Mouse (Mus musculus) CH12.LX (cell line): Measurements from ENCODE around the gene Rpl39l. TPM values are rescaled to one million over a fixed set of nuclear protein-coding genes. Genes with fewer than 3 reads are reported as not detected.

Experiments used
- DNase-seq: peaks from one replicate; pipeline ENCODE4 v3.0.0-alpha.2; 2013; ENCODE audit errors: extremely low read depth
- H3K27ac ChIP-seq: 2 replicates; pipeline ENCODE4 v1.5.1; 2012; ENCODE audit warnings: low read depth, mild to moderate bottlenecking, control low read depth, moderate library complexity; ENCODE audit not compliant: insufficient read depth
- H3K27me3 ChIP-seq: replicated peaks from 2 replicates; pipeline ENCODE3; 2012; ENCODE audit warnings: inconsistent platforms
- H3K36me3 ChIP-seq, 2 experiments: replicated peaks in 1 of 2; 2 replicates each; pipeline versions ENCODE3 to v1.6.1; 2012; ENCODE audit warnings: inconsistent platforms in 1 of 2, low read length in 1 of 2, mild to moderate bottlenecking in 1 of 2, mixed read lengths in 1 of 2, moderate library complexity in 1 of 2; ENCODE audit not compliant: control insufficient read depth in 1 of 2, insufficient read depth in 1 of 2
- H3K4me1 ChIP-seq, 2 experiments: 2 replicates each; pipeline ENCODE4 v1.6.1; 2012; ENCODE audit warnings: inconsistent platforms in 1 of 2, moderate library complexity in 1 of 2; ENCODE audit not compliant: insufficient read depth in 2 of 2, control insufficient read depth in 1 of 2
- H3K4me2 ChIP-seq: 2 replicates; pipeline ENCODE4 v1.6.1; 2012; ENCODE audit warnings: low read depth, mild to moderate bottlenecking, control low read depth; ENCODE audit not compliant: poor library complexity, insufficient read depth, severe bottlenecking
- H3K4me3 ChIP-seq, 3 experiments: fragments of 150-350 bp in 1 of 3; sonication (generic) in 1 of 3; replicated peaks in 1 of 3; 2 replicates each; pipeline versions ENCODE3 to v1.5.1; 2011 to 2012; ENCODE audit warnings: low read depth in 2 of 3, low read length in 2 of 3, mild to moderate bottlenecking in 2 of 3, moderate library complexity in 2 of 3, control low read depth in 1 of 3, improper control_type of control experiment in 1 of 3, inconsistent platforms in 1 of 3, mixed read lengths in 1 of 3; ENCODE audit not compliant: poor library complexity in 1 of 3
- H3K79me2 ChIP-seq: replicated peaks from 2 replicates; pipeline ENCODE4 v1.6.1; 2012; ENCODE audit warnings: mild to moderate bottlenecking, moderate library complexity; ENCODE audit not compliant: control insufficient read depth, poor library complexity, insufficient read depth, severe bottlenecking; ENCODE audit errors: extremely low read depth
- H3K9ac ChIP-seq: 2 replicates; pipeline ENCODE4 v1.6.1; 2012; ENCODE audit warnings: low read depth, mild to moderate bottlenecking, control low read depth, moderate library complexity; ENCODE audit not compliant: insufficient read depth
- H3K9me3 ChIP-seq: replicated peaks from 2 replicates; pipeline ENCODE3; 2012; ENCODE audit warnings: low read length, inconsistent platforms, mixed read lengths
- BHLHE40 ChIP-seq: IDR thresholded peaks from 2 replicates; pipeline ENCODE4 v1.6.1; 2011; ENCODE audit warnings: mild to moderate bottlenecking, low read depth, low read length, improper control_type of control experiment
- CHD2 ChIP-seq: IDR thresholded peaks from 2 replicates; pipeline ENCODE4 v1.6.1; 2011; ENCODE audit warnings: low read length, improper control_type of control experiment
- CTCF ChIP-seq, 2 experiments: IDR thresholded peaks in 1 of 2; conservative IDR thresholded peaks in 1 of 2; 2 replicates each; pipeline ENCODE4 v1.5.1; 2011 to 2012; ENCODE audit warnings: low read depth in 2 of 2, low read length in 2 of 2, improper control_type of control experiment in 1 of 2, inconsistent platforms in 1 of 2, mild to moderate bottlenecking in 1 of 2, moderate library complexity in 1 of 2
- EP300 ChIP-seq: IDR thresholded peaks from 2 replicates; pipeline ENCODE4 v1.6.1; 2011; ENCODE audit warnings: low read length, improper control_type of control experiment
- ETS1 ChIP-seq: conservative IDR thresholded peaks from 2 replicates; pipeline ENCODE4 v1.6.1; 2012; ENCODE audit warnings: low read depth, mild to moderate bottlenecking, inconsistent platforms, low read length, improper control_type of control experiment, moderate library complexity
- IRF4 ChIP-seq: IDR thresholded peaks from 2 replicates; pipeline ENCODE4 v1.6.1; 2014; ENCODE audit warnings: low read depth, mild to moderate bottlenecking, inconsistent platforms, low read length, improper control_type of control experiment
- JUND ChIP-seq: conservative IDR thresholded peaks from 2 replicates; pipeline ENCODE4 v1.6.1; 2011; ENCODE audit warnings: low read depth, low read length, improper control_type of control experiment
- MAFK ChIP-seq: IDR thresholded peaks from 2 replicates; pipeline ENCODE4 v1.6.1; 2011; ENCODE audit warnings: low read length, improper control_type of control experiment; ENCODE audit not compliant: insufficient replicate concordance
- MXI1 ChIP-seq: IDR thresholded peaks from 2 replicates; pipeline ENCODE4 v1.6.1; 2011; ENCODE audit warnings: mild to moderate bottlenecking, low read depth, low read length, improper control_type of control experiment
- PAX5 ChIP-seq: IDR thresholded peaks from 2 replicates; pipeline ENCODE4 v1.6.1; 2012; ENCODE audit warnings: low read length, inconsistent platforms, mixed read lengths
- POLR2AphosphoS2 ChIP-seq: IDR thresholded peaks from 2 replicates; pipeline ENCODE4 v1.6.1; 2011; ENCODE audit warnings: low read depth, low read length, improper control_type of control experiment
- RAD21 ChIP-seq: IDR thresholded peaks from 2 replicates; pipeline ENCODE4 v1.6.1; 2011; ENCODE audit warnings: low read depth, mild to moderate bottlenecking, low read length, improper control_type of control experiment, moderate library complexity
- RCOR1 ChIP-seq: conservative IDR thresholded peaks from 2 replicates; pipeline ENCODE4 v1.6.1; 2012; ENCODE audit warnings: low read depth, mild to moderate bottlenecking, inconsistent platforms, low read length, improper control_type of control experiment
- SMC3 ChIP-seq: IDR thresholded peaks from 2 replicates; pipeline ENCODE4 v1.6.1; 2011; ENCODE audit warnings: low read depth, low read length, improper control_type of control experiment
- TCF12 ChIP-seq: IDR thresholded peaks from 2 replicates; pipeline ENCODE4 v1.6.1; 2014; ENCODE audit warnings: low read depth, mild to moderate bottlenecking, inconsistent platforms, low read length, improper control_type of control experiment
- USF2 ChIP-seq: conservative IDR thresholded peaks from 2 replicates; pipeline ENCODE4 v1.6.1; 2011; ENCODE audit warnings: low read depth, low read length, improper control_type of control experiment
- ZC3H11A ChIP-seq: IDR thresholded peaks from 2 replicates; pipeline ENCODE4 v1.6.1; 2012; ENCODE audit warnings: low read depth, mild to moderate bottlenecking, inconsistent platforms, low read length, improper control_type of control experiment
- ZKSCAN1 ChIP-seq: IDR thresholded peaks from 2 replicates; pipeline ENCODE4 v1.6.1; 2012; ENCODE audit warnings: low read depth, inconsistent platforms, low read length, improper control_type of control experiment, borderline replicate concordance
- ZMIZ1 ChIP-seq: IDR thresholded peaks from 2 replicates; pipeline ENCODE4 v1.6.1; 2012; ENCODE audit warnings: low read depth, mild to moderate bottlenecking, inconsistent platforms, low read length, improper control_type of control experiment
- dilution Hi-C: fragments of 300-500 bp; cut with MboI; formaldehyde crosslinking; loops from 2 replicates; pipeline ENCODE4 v1.14.3; 2020; ENCODE audit warnings: low sequenced_read_pairs; ENCODE audit not compliant: extremely low pct_unique_long_range_greater_than_20kb, extremely low pct_ligation_motif_present
- in situ Hi-C: fragments of 300-500 bp; cut with MboI; formaldehyde crosslinking; loops from 3 replicates; pipeline ENCODE4 v1.14.3; 2019; ENCODE audit warnings: low sequenced_read_pairs, low pct_ligation_motif_present, low pct_unique_long_range_greater_than_20kb, mixed read lengths
- polyA plus RNA-seq: library from polyadenylated mRNA; unstranded; fragments of >175 nt; gene quantifications from 2 replicates; pipeline ENCODE4 v1.2.1, GENCODE M21; 2012; ENCODE audit warnings: low read depth; ENCODE audit not compliant: insufficient read length
- total RNA-seq, 2 experiments: library from RNA; depleted of rRNA; stranded (reverse); fragments of 300-350 nt in 1 of 2; fragments of >200 nt in 1 of 2; gene quantifications; 2 replicates each; pipeline ENCODE4 v1.2.3; 2012 to 2014

The Rpl39l gene
- 4.6 and 7.3 TPM in 2 replicates for total RNA-seq (2012; rRNA removed)
- 9.1 and 10.2 TPM in 2 replicates for total RNA-seq (2014; rRNA removed)
- 14.9 and 16.2 TPM in 2 replicates for polyA plus RNA-seq

GRCm38 (mm10) chr16:10170005-10170404 lies at the start of gene Rpl39l:
TSS of gene Rpl39l (plus strand) at chr16:10170226.
- Histone ChIP-seq H3K27me3 (no peaks in the 10 kb centered on the region), H3K9me3 (peaks cover 5% of the 10 kb centered on the region), H3K9ac (no peak within 1 kb of the TSS), H3K4me3 (no peak within 1 kb of the TSS)
- no peak for DNase-seq
- dilution Hi-C loops: no loop called here
- TF ChIP-seq IRF4 (no peak), MXI1 (no peak), MAFK (no peak), RCOR1 (no peak), USF2 (no peak), EP300 (no peak), JUND (no peak), PAX5 (no peak), ZKSCAN1 (no peak), RAD21 (no peak), SMC3 (no peak), ETS1 (no peak), POLR2AphosphoS2 (no peak), BHLHE40 (no peak), ZC3H11A (no peak), ZMIZ1 (no peak)
- TF ChIP-seq, all 38 proteins: peak for 0
- in situ Hi-C loops: no loop called here
- H3K36me3 ChIP-seq: peaks cover 0 to 8% of the 10 kb centered on the region in 2 experiments
- H3K4me1 ChIP-seq: peaks cover 8 to 42% of the 10 kb centered on the region in 2 experiments
- H3K4me2 ChIP-seq: peak within 1 kb of the TSS; percentile 89; the same call in 1 of the 2 replicates
- H3K27ac ChIP-seq: peak within 1 kb of the TSS; percentile 91; the same call in 1 of the 2 replicates
- no peaks in the 10 kb centered on the region for H3K79me2 ChIP-seq

GRCm38 (mm10) chr16:10127586-10127985 lies 42.4 kb upstream of the Rpl39l start:
- Histone ChIP-seq H3K79me2 (no peaks in the 10 kb centered on the region), H3K27ac (no peak overlapping the region), H3K4me3 (no peak overlapping the region), H3K9ac (no peak overlapping the region), H3K4me1 (no peaks in the 10 kb centered on the region), H3K4me2 (no peak overlapping the region), H3K36me3 (no peaks in the 10 kb centered on the region), H3K9me3 (peaks cover 16% of the 10 kb centered on the region), H3K27me3 (no peaks in the 10 kb centered on the region)
- no peak for DNase-seq
- dilution Hi-C loops: no loop called here
- TF ChIP-seq CHD2 (no peak), RCOR1 (no peak), CTCF (conservative IDR thresholded peaks at IDR 0.05 in 1 of 2, IDR thresholded peaks at IDR 0.05 in 1 of 2; ENCODE audit: low read depth in 2 of 2, low read length in 2 of 2) (no peak), ZKSCAN1 (no peak), TCF12 (no peak), JUND (no peak)
- in situ Hi-C loops: no loop called here
